Mouse (Mus musculus) kidney, postnatal 0 days (tissue): ENCODE measurements around the gene D430041D05Rik. TPM values are rescaled to one million over a fixed set of nuclear protein-coding genes. Genes with fewer than 3 reads are reported as not detected.

Experiments
- ATAC-seq: fragments of 200-750 bp; cut with Nextera tagmentation; replicated peaks from 2 replicates; pipeline ENCODE4 v1.8.0; 2017; ENCODE audit warnings: low read depth, moderate number of reproducible peaks, moderate TSS enrichment, moderate library complexity; ENCODE audit not compliant: low FRiP score
- DNase-seq: peaks from one replicate; pipeline ENCODE4 v3.0.0-alpha.2; 2016; ENCODE audit warnings: low spot score
- H3K27ac ChIP-seq: fragments of 300-500 bp; sonication (generic); 2 replicates; pipeline ENCODE4 v1.5.1; 2014; ENCODE audit warnings: mild to moderate bottlenecking
- H3K27me3 ChIP-seq: fragments of 300-500 bp; sonication (generic); 2 replicates; pipeline ENCODE4 v1.6.1; 2014; ENCODE audit warnings: low read length, mixed read lengths; ENCODE audit not compliant: insufficient read depth
- H3K36me3 ChIP-seq: fragments of 300-500 bp; sonication (generic); 2 replicates; pipeline ENCODE4 v1.6.1; 2014; ENCODE audit warnings: low read length, mixed read lengths; ENCODE audit not compliant: insufficient read depth
- H3K4me1 ChIP-seq: fragments of 300-500 bp; sonication (generic); replicated peaks from 2 replicates; pipeline ENCODE4 v1.6.1; 2014; ENCODE audit warnings: antibody characterized with exemption, low read length, mixed read lengths; ENCODE audit not compliant: insufficient read depth
- H3K4me2 ChIP-seq: fragments of 300-500 bp; sonication (generic); 2 replicates; pipeline ENCODE4 v1.6.1; 2014; ENCODE audit warnings: mild to moderate bottlenecking, low read length, moderate library complexity, mixed read lengths
- H3K4me3 ChIP-seq: fragments of 300-500 bp; sonication (generic); replicated peaks from 2 replicates; pipeline ENCODE4 v1.5.1; 2014; ENCODE audit warnings: low read depth, low read length
- H3K9ac ChIP-seq: fragments of 300-500 bp; sonication (generic); 2 replicates; pipeline ENCODE4 v1.6.1; 2014; ENCODE audit warnings: low read depth, low read length
- H3K9me3 ChIP-seq: fragments of 300-500 bp; sonication (generic); replicated peaks from 2 replicates; pipeline ENCODE4 v1.6.1; 2016; ENCODE audit warnings: low read length, inconsistent platforms, mixed read lengths
- CTCF ChIP-seq: IDR thresholded peaks from 2 replicates; pipeline ENCODE4 v1.5.1; 2016; ENCODE audit warnings: antibody characterized with exemption, low read depth, mild to moderate bottlenecking, moderate library complexity
- WGBS: fragments of 180-500 bp; shearing (Covaris S2); extraction: QIAGEN DNeasy Blood & Tissue Kit; methylation state at CpG from one replicate; pipeline ENCODE4 v1.1.7; 2014; 5-methylcytosine and 5-hydroxymethylcytosine counted together
- polyA plus RNA-seq: library from polyadenylated mRNA; unstranded; fragments of >200 nt; fragmentation: Nextera tagmentation; extraction: Ambion mirVana; gene quantifications from 2 replicates; pipeline ENCODE4 v1.2.1, GENCODE M21; 2015

The D430041D05Rik gene
- polyA plus RNA-seq, 1 experiment from 2014 or later = 0.22 TPM

- Histone ChIP-seq H3K4me3 (no peak overlapping the region), H3K27ac (no peak overlapping the region), H3K36me3 (no peaks in the 10 kb centered on the region), H3K4me2 (no peak overlapping the region), H3K9me3 (no peaks in the 10 kb centered on the region), H3K27me3 (no peaks in the 10 kb centered on the region), H3K4me1 (no peaks in the 10 kb centered on the region), H3K9ac (no peak overlapping the region)
- DNase-seq = no peak
- no peak for ATAC-seq
- TF ChIP-seq CTCF = no peak
- 95% methylated on average over 8 of the region's 8 CpGs for WGBS
These were observed 127.3 kb downstream of the D430041D05Rik start for GRCm38 (mm10) chr2:104283401-104283955.

GRCm38 (mm10) chr2:104282835-104283234 is 128.0 kb downstream of the D430041D05Rik start:
- WGBS = 87% methylated on average over 2 of the region's 2 CpGs
- Histone ChIP-seq H3K4me2 (no peak overlapping the region), H3K4me1 (no peaks in the 10 kb centered on the region), H3K9ac (no peak overlapping the region), H3K9me3 (no peaks in the 10 kb centered on the region), H3K27ac (no peak overlapping the region), H3K27me3 (no peaks in the 10 kb centered on the region), H3K36me3 (no peaks in the 10 kb centered on the region), H3K4me3 (no peak overlapping the region)
- DNase-seq = no peak
- TF ChIP-seq CTCF = no peak
- ATAC-seq = no peak

GRCm38 (mm10) chr2:104267049-104267448 is 143.8 kb downstream of the D430041D05Rik start:
- Histone ChIP-seq H3K9ac (no peak overlapping the region), H3K27ac (no peak overlapping the region), H3K27me3 (no peaks in the 10 kb centered on the region), H3K4me2 (no peak overlapping the region), H3K9me3 (no peaks in the 10 kb centered on the region), H3K4me3 (no peak overlapping the region), H3K36me3 (no peaks in the 10 kb centered on the region), H3K4me1 (no peaks in the 10 kb centered on the region)
- ATAC-seq (no peak), DNase-seq (peak; percentile 63)
- WGBS = 5% methylated on average over 4 of the region's 4 CpGs
- no peak for TF ChIP-seq CTCF

DNA sequence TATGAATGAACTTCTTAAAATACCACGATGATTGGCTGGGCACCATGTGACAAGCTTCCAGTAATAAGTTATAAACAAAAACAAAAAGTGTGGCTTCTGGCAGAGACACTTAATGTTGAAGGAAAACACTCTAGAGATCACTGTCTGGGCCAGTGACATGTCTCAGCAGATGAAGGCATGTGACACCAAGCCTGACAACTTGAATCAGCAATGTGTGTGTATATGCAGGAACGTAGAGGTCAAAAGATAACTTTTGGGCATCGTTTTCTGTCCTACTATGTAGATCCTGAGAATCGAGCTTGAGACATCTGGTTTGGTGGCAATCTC is 149.1 kb downstream of the D430041D05Rik start:
- no peak for TF ChIP-seq CTCF
- H3K4me3 ChIP-seq = no peak overlapping the region
- WGBS = 73% methylated on average over 4 of the region's 4 CpGs
- H3K27ac ChIP-seq = no peak overlapping the region
- ATAC-seq (no peak), DNase-seq (no peak)
- no peaks in the 10 kb centered on the region for H3K4me1 ChIP-seq
- no peaks in the 10 kb centered on the region for H3K9me3 ChIP-seq
- H3K4me2 ChIP-seq = no peak overlapping the region
- no peak overlapping the region for H3K9ac ChIP-seq
- no peaks in the 10 kb centered on the region for H3K27me3 ChIP-seq
- no peaks in the 10 kb centered on the region for H3K36me3 ChIP-seq

GRCm38 (mm10) chr2:104260920-104261740 is 149.7 kb downstream of the D430041D05Rik start:
- TF ChIP-seq CTCF = no peak
- H3K4me1 ChIP-seq = no peaks in the 10 kb centered on the region
- peak; percentile 53 for DNase-seq
- no peak overlapping the region for H3K9ac ChIP-seq
- WGBS = 66% methylated on average over 18 of the region's 18 CpGs
- ATAC-seq = no peak
- no peak overlapping the region for H3K27ac ChIP-seq
- H3K4me3 ChIP-seq = no peak overlapping the region
- H3K27me3 ChIP-seq = no peaks in the 10 kb centered on the region
- H3K36me3 ChIP-seq = no peaks in the 10 kb centered on the region
- H3K4me2 ChIP-seq = no peak overlapping the region
- no peaks in the 10 kb centered on the region for H3K9me3 ChIP-seq

DNA sequence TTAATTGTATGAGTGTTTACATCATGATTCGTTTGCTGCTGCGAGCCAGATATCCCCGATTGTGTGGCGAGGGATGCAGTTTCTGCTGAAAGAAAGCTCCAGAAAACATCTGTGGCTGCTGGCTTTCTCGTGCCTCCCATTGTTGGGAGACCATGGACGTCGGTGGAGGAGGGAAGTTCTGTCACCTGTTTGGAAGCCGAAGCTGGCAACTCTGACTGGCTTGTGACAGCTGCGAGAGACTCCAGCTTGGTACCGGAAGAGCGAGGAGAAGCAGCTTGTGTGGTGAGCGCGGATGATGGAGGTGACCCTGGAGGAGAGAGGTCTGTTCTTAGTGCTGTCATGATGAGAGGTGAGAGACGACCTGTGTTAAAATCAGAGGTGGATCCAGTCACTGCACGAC is 154.2 kb downstream of the D430041D05Rik start:
- no peak for TF ChIP-seq CTCF
- Histone ChIP-seq H3K4me1 (no peaks in the 10 kb centered on the region), H3K36me3 (no peaks in the 10 kb centered on the region), H3K9me3 (no peaks in the 10 kb centered on the region), H3K27ac (no peak overlapping the region), H3K4me2 (no peak overlapping the region), H3K27me3 (no peaks in the 10 kb centered on the region), H3K4me3 (no peak overlapping the region), H3K9ac (no peak overlapping the region)
- ATAC-seq = no peak
- WGBS = 70% methylated on average over 15 of the region's 15 CpGs
- no peak for DNase-seq
